Mouse (Mus musculus) G1E (cell line): ENCODE measurements around the gene Pde3a.

ENCODE experiments used
- CTCF ChIP-seq: IDR thresholded peaks from 2 replicates; pipeline ENCODE4 v1.5.1; 2012; ENCODE audit warnings: low read depth, low read length, inconsistent platforms, mixed read lengths
- GATA1 ChIP-seq: IDR thresholded peaks from 2 replicates; pipeline ENCODE4 v1.6.1; 2012; ENCODE audit warnings: borderline replicate concordance, low read length, inconsistent platforms, mixed read lengths
- GATA2 ChIP-seq: IDR thresholded peaks from 2 replicates; pipeline ENCODE4 v1.6.1; 2012; ENCODE audit warnings: low read depth, low read length, inconsistent platforms, borderline replicate concordance
- POLR2AphosphoS5 ChIP-seq: IDR thresholded peaks from 2 replicates; pipeline ENCODE4 v1.6.1; 2012; ENCODE audit warnings: low read depth, low read length, inconsistent platforms; ENCODE audit not compliant: insufficient replicate concordance
- TAL1 ChIP-seq: conservative IDR thresholded peaks from 2 replicates; pipeline ENCODE4 v1.6.1; 2012; ENCODE audit warnings: low read depth, low read length, inconsistent platforms, mixed read lengths

- TF ChIP-seq TAL1 (no peak), CTCF (no peak), GATA1 (no peak), POLR2AphosphoS5 (no peak), GATA2 (no peak)
Observed at GRCm38 (mm10) chr6:141381881-141382370, 132.9 kb downstream of the Pde3a start.
